Mouse (Mus musculus) brain, embryonic 14.5 days (tissue): ENCODE measurements around the gene Hoxd3. TPM values are rescaled to one million over a fixed set of nuclear protein-coding genes. Genes with fewer than 3 reads are reported as not detected.

Source experiments
- DNase-seq: peaks from one replicate; pipeline ENCODE4 v3.0.0-alpha.2; 2011; ENCODE audit warnings: low read depth
- CTCF ChIP-seq: fragments of 200-500 bp; IDR thresholded peaks from 2 replicates; pipeline ENCODE4 v1.5.1; 2012; ENCODE audit warnings: inconsistent platforms, mild to moderate bottlenecking, moderate library complexity, borderline replicate concordance; ENCODE audit not compliant: insufficient read depth, insufficient read length; ENCODE audit errors: extremely low read depth
- POLR2A ChIP-seq: fragments of 200-500 bp; IDR thresholded peaks from 2 replicates; pipeline ENCODE4 v1.6.1; 2012; ENCODE audit warnings: mild to moderate bottlenecking, inconsistent platforms, borderline replicate concordance; ENCODE audit not compliant: poor library complexity, insufficient read depth, insufficient read length, severe bottlenecking; ENCODE audit errors: extremely low read depth
- polyA plus RNA-seq: library from polyadenylated mRNA; depleted of rRNA; stranded (reverse); fragments of >200 nt; gene quantifications from 2 replicates; pipeline ENCODE4 v1.2.3, GENCODE M21; 2012

The Hoxd3 gene
- polyA plus RNA-seq, 1 experiment: 47.4 TPM

- DNase-seq: peak; percentile 22
- TF ChIP-seq POLR2A (no peak), CTCF (no peak)
Measured at GRCm38 (mm10) chr2:74734996-74735811, 23.5 kb downstream of the Hoxd3 start.

GRCm38 (mm10) chr2:74735851-74736687 is 24.3 kb downstream of the Hoxd3 start:
- peak; percentile 32 for DNase-seq
- TF ChIP-seq CTCF: no peak
- TF ChIP-seq POLR2A: no peak

GRCm38 (mm10) chr2:74736688-74737577 is 25.2 kb downstream of the Hoxd3 start:
- peak; percentile 24 for DNase-seq
- TF ChIP-seq CTCF: no peak
- TF ChIP-seq POLR2A: no peak

GRCm38 (mm10) chr2:74737578-74738070 is 25.9 kb downstream of the Hoxd3 start:
- TF ChIP-seq CTCF (no peak), POLR2A (no peak)
- peak; percentile 28 for DNase-seq

- no peak for TF ChIP-seq CTCF
- no peak for TF ChIP-seq POLR2A
- peak; percentile 4 for DNase-seq
Measured at GRCm38 (mm10) chr2:74738623-74739475, 27.1 kb downstream of the Hoxd3 start.

GRCm38 (mm10) chr2:74739476-74739800 is 27.7 kb downstream of the Hoxd3 start:
- TF ChIP-seq POLR2A (no peak), CTCF (no peak)
- no peak for DNase-seq

GRCm38 (mm10) chr2:74739869-74740268 is 28.1 kb downstream of the Hoxd3 start:
- peak; percentile 17 for DNase-seq
- no peak for TF ChIP-seq POLR2A
- TF ChIP-seq CTCF: no peak

GRCm38 (mm10) chr2:74740311-74741091 is 28.8 kb downstream of the Hoxd3 start:
- TF ChIP-seq POLR2A: no peak
- TF ChIP-seq CTCF: no peak
- DNase-seq: peak; percentile 49

- TF ChIP-seq CTCF (no peak), POLR2A (no peak)
- DNase-seq: peak; percentile 2
Measured at GRCm38 (mm10) chr2:74741252-74741978, 29.7 kb downstream of the Hoxd3 start.
